Mouse (Mus musculus): ENCODE measurements at regions not wholly inside any gene's neighbourhood (a gene's known extent, or its start where the extent isn't known, plus 50 kb on each side); places are given as distances from the start of the nearest gene placed in this dataset.

GRCm38 (mm10) chr16:75104894-75105293, 481.0 kb downstream of the Lipi start:
- peak; percentile 52 for DNase-seq

- peak; percentile 18 for DNase-seq
Observed at GRCm38 (mm10) chr16:75093163-75093562, 492.7 kb downstream of the Lipi start.

GRCm38 (mm10) chr16:75092471-75093130, 493.3 kb downstream of the Lipi start:
- peak; percentile 31 for DNase-seq

- DNase-seq: no peak
Observed at GRCm38 (mm10) chr16:75091931-75092330, 493.9 kb downstream of the Lipi start.

GRCm38 (mm10) chr16:75089383-75090035, 496.4 kb downstream of the Lipi start:
- DNase-seq: no peak

- no peak for DNase-seq
Observed at GRCm38 (mm10) chr16:75088701-75089100, 497.2 kb downstream of the Lipi start.

- DNase-seq: no peak
Observed at GRCm38 (mm10) chr16:75065281-75065680, 520.6 kb downstream of the Lipi start.

GRCm38 (mm10) chr16:75052953-75053352, 532.9 kb downstream of the Lipi start:
- DNase-seq: no peak

- DNase-seq: no peak
Observed at GRCm38 (mm10) chr16:75045969-75046368, 539.9 kb downstream of the Lipi start.

All from embryo, embryonic 11 days (tissue).